Mouse (Mus musculus) intestine, embryonic 14.5 days (tissue): Measurements from ENCODE around the gene Sdk2. TPM values are rescaled to one million over a fixed set of nuclear protein-coding genes. Genes with fewer than 3 reads are reported as not detected.

Experiments used
- ATAC-seq: fragments of 200-750 bp; cut with Nextera tagmentation; replicated peaks from 2 replicates; pipeline ENCODE4 v1.8.0; 2017; ENCODE audit warnings: low read depth, moderate number of reproducible peaks, moderate TSS enrichment, moderate library complexity; ENCODE audit not compliant: low FRiP score, low TSS enrichment
- DNase-seq: peaks from one replicate; pipeline ENCODE4 v3.0.0-alpha.2; 2018; ENCODE audit warnings: low spot score
- H3K27ac ChIP-seq: fragments of 300-500 bp; sonication (generic); 2 replicates; pipeline ENCODE4 v1.5.1; 2014; ENCODE audit warnings: low read depth, mild to moderate bottlenecking, control low read depth
- H3K27me3 ChIP-seq: fragments of 300-500 bp; sonication (generic); replicated peaks from 2 replicates; pipeline ENCODE4 v1.6.1; 2014; ENCODE audit warnings: low read length, control low read depth; ENCODE audit not compliant: control insufficient read depth, insufficient read depth
- H3K36me3 ChIP-seq: fragments of 300-500 bp; sonication (generic); 2 replicates; pipeline ENCODE4 v1.6.1; 2014; ENCODE audit warnings: low read length, control low read depth; ENCODE audit not compliant: control insufficient read depth, insufficient read depth
- H3K4me1 ChIP-seq: fragments of 300-500 bp; sonication (generic); replicated peaks from 2 replicates; pipeline ENCODE4 v1.6.1; 2014; ENCODE audit warnings: low read length, control low read depth, mixed read lengths; ENCODE audit not compliant: control insufficient read depth, insufficient read depth
- H3K4me2 ChIP-seq: fragments of 300-500 bp; sonication (generic); 2 replicates; pipeline ENCODE4 v1.6.1; 2014; ENCODE audit warnings: low read length
- H3K4me3 ChIP-seq: fragments of 300-500 bp; sonication (generic); 2 replicates; pipeline ENCODE4 v1.5.1; 2014; ENCODE audit warnings: low read depth, low read length, control low read depth, mixed read lengths
- H3K9ac ChIP-seq: fragments of 300-500 bp; sonication (generic); 2 replicates; pipeline ENCODE4 v1.6.1; 2014; ENCODE audit warnings: mild to moderate bottlenecking, low read length
- H3K9me3 ChIP-seq: fragments of 300-500 bp; sonication (generic); 2 replicates; pipeline ENCODE4 v1.6.1; 2016; ENCODE audit warnings: low read length, control low read depth; ENCODE audit not compliant: control insufficient read depth
- WGBS: fragments of 180-500 bp; shearing (Covaris S2); extraction: QIAGEN DNeasy Blood & Tissue Kit; methylation state at CpG from one replicate; pipeline ENCODE4 v1.1.7; 2014; 5-methylcytosine and 5-hydroxymethylcytosine counted together
- polyA plus RNA-seq: library from polyadenylated mRNA; unstranded; fragments of >200 nt; fragmentation: Nextera tagmentation; extraction: Ambion mirVana; gene quantifications from 2 replicates; pipeline ENCODE4 v1.2.1, GENCODE M21; 2014

Sdk2 gene
- polyA plus RNA-seq, 1 experiment from 2014 or later, result 3.1 TPM

GRCm38 (mm10) chr11:114056351-114056750, 10.5 kb downstream of the Sdk2 start:
- no peak overlapping the region for H3K9ac ChIP-seq
- DNase-seq (no peak), ATAC-seq (no peak)
- H3K27me3 ChIP-seq, result no peaks in the 10 kb centered on the region
- H3K9me3 ChIP-seq, result no peaks in the 10 kb centered on the region
- no peaks in the 10 kb centered on the region for H3K36me3 ChIP-seq
- no peaks in the 10 kb centered on the region for H3K4me1 ChIP-seq
- H3K27ac ChIP-seq, result no peak overlapping the region
- H3K4me3 ChIP-seq, result no peak overlapping the region
- no peak overlapping the region for H3K4me2 ChIP-seq
- 57% methylated on average over 2 of the region's 2 CpGs for WGBS

GRCm38 (mm10) chr11:114054581-114055315, 12.1 kb downstream of the Sdk2 start:
- Histone ChIP-seq H3K9me3 (no peaks in the 10 kb centered on the region), H3K27ac (no peak overlapping the region), H3K4me1 (no peaks in the 10 kb centered on the region), H3K9ac (no peak overlapping the region), H3K36me3 (no peaks in the 10 kb centered on the region), H3K27me3 (no peaks in the 10 kb centered on the region), H3K4me2 (no peak overlapping the region), H3K4me3 (no peak overlapping the region)
- DNase-seq (no peak), ATAC-seq (no peak)
- 70% methylated on average over 17 of the region's 17 CpGs for WGBS

DNA sequence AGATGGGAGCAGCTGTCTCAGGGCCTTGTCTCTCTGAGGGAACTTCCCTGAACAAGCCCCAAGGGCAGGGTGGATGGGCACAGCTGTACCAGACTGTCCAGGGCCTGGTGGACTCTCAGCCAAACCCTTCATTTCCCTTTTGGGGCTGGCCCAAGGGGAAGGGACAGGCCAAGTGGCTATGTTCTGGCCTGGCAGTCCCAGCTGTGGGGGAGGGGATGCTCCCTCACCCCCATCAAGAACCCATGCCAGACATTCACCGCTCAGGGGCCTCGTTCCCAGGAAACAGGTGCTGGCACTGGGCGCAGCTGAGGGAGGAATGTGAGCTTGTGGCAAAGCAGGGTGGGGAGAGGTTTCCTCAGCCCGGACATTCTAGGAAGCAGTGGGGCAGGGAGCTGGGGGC, 15.5 kb downstream of the Sdk2 start:
- H3K36me3 ChIP-seq, result no peaks in the 10 kb centered on the region
- 64% methylated on average over 4 of the region's 4 CpGs for WGBS
- no peak overlapping the region for H3K4me2 ChIP-seq
- peaks cover 10% of the 10 kb centered on the region for H3K4me1 ChIP-seq
- ATAC-seq, result no peak
- H3K27ac ChIP-seq, result no peak overlapping the region
- H3K4me3 ChIP-seq, result no peak overlapping the region
- DNase-seq, result no peak
- H3K9ac ChIP-seq, result no peak overlapping the region
- H3K9me3 ChIP-seq, result peaks cover 3% of the 10 kb centered on the region; the same call in 1 of the 2 replicates
- no peaks in the 10 kb centered on the region for H3K27me3 ChIP-seq

DNA sequence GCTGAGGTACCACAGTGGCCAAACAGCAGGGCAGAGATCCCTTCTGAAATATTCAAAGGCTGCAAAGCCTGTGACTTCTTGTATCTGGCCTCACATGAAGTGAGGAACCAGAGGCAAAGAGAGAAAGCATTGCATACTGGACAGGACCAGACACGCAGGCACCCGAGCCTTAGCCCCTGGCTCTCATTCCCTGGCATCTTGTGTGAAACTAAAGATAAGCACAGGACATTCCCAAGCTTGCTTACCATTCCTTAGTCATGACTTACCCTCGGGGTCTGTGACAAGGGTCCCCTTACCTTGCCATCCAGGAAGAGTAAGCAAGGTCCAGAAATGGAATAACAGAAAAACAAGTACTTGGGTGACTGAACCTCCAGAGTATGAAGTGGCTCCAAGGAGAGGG, 16.3 kb downstream of the Sdk2 start:
- 73% methylated on average over 3 of the region's 3 CpGs for WGBS
- DNase-seq (no peak), ATAC-seq (no peak)
- H3K4me2 ChIP-seq, result no peak overlapping the region
- peaks cover 3% of the 10 kb centered on the region; the same call in 1 of the 2 replicates for H3K9me3 ChIP-seq
- H3K27ac ChIP-seq, result no peak overlapping the region
- H3K36me3 ChIP-seq, result no peaks in the 10 kb centered on the region
- no peak overlapping the region for H3K9ac ChIP-seq
- no peak overlapping the region for H3K4me3 ChIP-seq
- no peaks in the 10 kb centered on the region for H3K27me3 ChIP-seq
- H3K4me1 ChIP-seq, result peaks cover 10% of the 10 kb centered on the region

DNA sequence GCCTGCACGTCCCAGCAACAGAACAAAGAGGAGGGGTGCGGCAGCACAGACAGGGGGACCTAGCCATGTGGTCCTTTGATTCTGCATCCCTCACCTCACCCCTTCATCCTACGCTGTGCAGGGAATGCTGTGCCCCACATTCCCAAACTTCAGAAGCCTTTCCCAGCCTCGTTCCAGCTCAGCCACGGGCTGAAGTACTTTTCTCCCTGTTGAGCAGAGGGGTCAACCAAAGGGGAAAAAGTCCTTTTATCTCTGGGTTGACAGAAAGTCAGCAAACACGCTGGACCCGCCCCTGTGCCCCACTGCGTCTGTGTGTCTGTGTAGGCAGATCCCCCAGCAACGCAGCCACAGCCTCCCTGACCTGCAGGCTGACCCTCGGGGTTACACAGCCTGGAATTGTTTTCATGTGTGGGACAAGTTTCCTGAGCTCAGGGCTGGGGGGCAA, 18.9 kb downstream of the Sdk2 start:
- no peaks in the 10 kb centered on the region for H3K27me3 ChIP-seq
- DNase-seq (no peak), ATAC-seq (no peak; the same call in 1 of the 2 replicates)
- H3K4me2 ChIP-seq, result peak overlapping the region; percentile 3; the same call in 1 of the 2 replicates
- WGBS, result 9% methylated on average over 10 of the region's 10 CpGs
- H3K9ac ChIP-seq, result no peak overlapping the region
- no peak overlapping the region for H3K27ac ChIP-seq
- H3K4me1 ChIP-seq, result peaks cover 10% of the 10 kb centered on the region
- no peak overlapping the region for H3K4me3 ChIP-seq
- H3K9me3 ChIP-seq, result peaks cover 3% of the 10 kb centered on the region; the same call in 1 of the 2 replicates
- no peaks in the 10 kb centered on the region for H3K36me3 ChIP-seq

- H3K9ac ChIP-seq, result no peak overlapping the region
- 93% methylated on average over 5 of the region's 5 CpGs for WGBS
- no peak for DNase-seq
- no peaks in the 10 kb centered on the region for H3K36me3 ChIP-seq
- H3K27ac ChIP-seq, result no peak overlapping the region
- ATAC-seq, result no peak
- peaks cover 10% of the 10 kb centered on the region for H3K4me1 ChIP-seq
- no peaks in the 10 kb centered on the region for H3K27me3 ChIP-seq
- peaks cover 3% of the 10 kb centered on the region; the same call in 1 of the 2 replicates for H3K9me3 ChIP-seq
- H3K4me2 ChIP-seq, result no peak overlapping the region
- no peak overlapping the region for H3K4me3 ChIP-seq
Measured at GRCm38 (mm10) chr11:114046927-114047326, 19.9 kb downstream of the Sdk2 start.

DNA sequence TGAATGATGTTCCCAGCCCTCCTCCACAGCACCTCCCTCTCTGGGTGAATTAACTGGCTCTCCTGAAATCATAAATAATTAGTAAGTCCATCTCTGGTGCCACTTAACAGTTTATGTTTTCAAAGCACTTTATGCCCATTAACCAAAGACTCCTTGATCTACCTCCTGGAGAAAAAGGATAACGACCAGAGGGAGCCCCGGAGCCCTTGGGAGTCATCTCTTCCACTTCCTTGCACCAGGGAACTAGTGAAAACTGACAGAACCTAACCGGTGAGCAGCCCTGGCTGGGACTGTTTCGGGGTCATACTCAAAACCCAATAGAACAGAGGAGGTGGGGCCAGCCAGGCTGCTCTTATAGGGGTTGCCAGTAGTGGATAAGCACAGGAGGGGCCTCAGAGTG, 22.5 kb downstream of the Sdk2 start:
- H3K4me3 ChIP-seq, result no peak overlapping the region
- 49% methylated on average over 4 of the region's 4 CpGs for WGBS
- H3K4me2 ChIP-seq, result no peak overlapping the region
- peaks cover 25% of the 10 kb centered on the region for H3K4me1 ChIP-seq
- H3K27me3 ChIP-seq, result no peaks in the 10 kb centered on the region
- no peak overlapping the region for H3K27ac ChIP-seq
- H3K9ac ChIP-seq, result no peak overlapping the region
- ATAC-seq, result no peak
- no peak for DNase-seq
- H3K9me3 ChIP-seq, result peaks cover 3% of the 10 kb centered on the region; the same call in 1 of the 2 replicates
- H3K36me3 ChIP-seq, result no peaks in the 10 kb centered on the region

- ATAC-seq (no peak), DNase-seq (no peak)
- Histone ChIP-seq H3K4me2 (no peak overlapping the region), H3K4me1 (peaks cover 24% of the 10 kb centered on the region), H3K4me3 (no peak overlapping the region), H3K9ac (no peak overlapping the region), H3K27ac (no peak overlapping the region), H3K27me3 (no peaks in the 10 kb centered on the region), H3K9me3 (peaks cover 3% of the 10 kb centered on the region; the same call in 1 of the 2 replicates), H3K36me3 (no peaks in the 10 kb centered on the region)
- WGBS, result 65% methylated on average over 7 of the region's 7 CpGs
Measured at GRCm38 (mm10) chr11:114043530-114043929, 23.3 kb downstream of the Sdk2 start.
